Mouse (Mus musculus) kidney, embryonic 14.5 days (tissue): Measurements from ENCODE around the gene Pank1. TPM values are rescaled to one million over a fixed set of nuclear protein-coding genes. Genes with fewer than 3 reads are reported as not detected.

ENCODE experiments used
- ATAC-seq: fragments of 200-750 bp; cut with Nextera tagmentation; 2 replicates; pipeline ENCODE4 v1.8.0; 2017; ENCODE audit warnings: moderate number of reproducible peaks, mild to moderate bottlenecking, moderate TSS enrichment, moderate library complexity; ENCODE audit not compliant: low FRiP score, low TSS enrichment
- H3K27ac ChIP-seq: fragments of 300-500 bp; sonication (generic); 2 replicates; pipeline ENCODE4 v1.5.1; 2014; ENCODE audit warnings: low read depth, mild to moderate bottlenecking, low read length, moderate library complexity, mixed read lengths
- H3K27me3 ChIP-seq: fragments of 300-500 bp; sonication (generic); 2 replicates; pipeline ENCODE4 v1.6.1; 2014; ENCODE audit warnings: mild to moderate bottlenecking, low read length; ENCODE audit not compliant: control insufficient read depth, insufficient read depth
- H3K36me3 ChIP-seq: fragments of 300-500 bp; sonication (generic); 2 replicates; pipeline ENCODE4 v1.6.1; 2014; ENCODE audit warnings: low read length, mixed read lengths; ENCODE audit not compliant: control insufficient read depth, insufficient read depth
- H3K4me1 ChIP-seq: fragments of 300-500 bp; sonication (generic); 2 replicates; pipeline ENCODE4 v1.6.1; 2014; ENCODE audit warnings: low read length, mixed read lengths; ENCODE audit not compliant: control insufficient read depth, insufficient read depth
- H3K4me2 ChIP-seq: fragments of 300-500 bp; sonication (generic); replicated peaks from 2 replicates; pipeline ENCODE4 v1.6.1; 2014; ENCODE audit warnings: low read depth, mild to moderate bottlenecking, low read length
- H3K4me3 ChIP-seq: fragments of 300-500 bp; sonication (generic); 2 replicates; pipeline ENCODE4 v1.5.1; 2014; ENCODE audit warnings: mild to moderate bottlenecking, low read length
- H3K9ac ChIP-seq: fragments of 300-500 bp; sonication (generic); 2 replicates; pipeline ENCODE4 v1.6.1; 2014; ENCODE audit warnings: low read depth, mild to moderate bottlenecking, low read length, moderate library complexity
- H3K9me3 ChIP-seq: fragments of 300-500 bp; sonication (generic); 2 replicates; pipeline ENCODE4 v1.6.1; 2016; ENCODE audit warnings: low read length; ENCODE audit not compliant: control insufficient read depth
- WGBS: fragments of 180-500 bp; shearing (Covaris S2); extraction: QIAGEN DNeasy Blood & Tissue Kit; methylation state at CpG from one replicate; pipeline ENCODE4 v1.1.7; 2014; 5-methylcytosine and 5-hydroxymethylcytosine counted together
- polyA plus RNA-seq: library from polyadenylated mRNA; unstranded; fragments of >200 nt; fragmentation: Nextera tagmentation; extraction: Ambion mirVana; gene quantifications from 2 replicates; pipeline ENCODE4 v1.2.1, GENCODE M21; 2014

Pank1 gene
- polyA plus RNA-seq, 1 experiment from 2014 or later = 10.7 TPM

GRCm38 (mm10) chr19:34844760-34845159 lies 34.5 kb downstream of the Pank1 start:
- Histone ChIP-seq H3K4me3 (no peak overlapping the region), H3K9ac (no peak overlapping the region), H3K27ac (no peak overlapping the region), H3K9me3 (no peaks in the 10 kb centered on the region), H3K36me3 (peaks cover 9% of the 10 kb centered on the region; the same call in 1 of the 2 replicates), H3K4me1 (0 out of 2 replicates have a peak, but pooled peaks cover 4% of the 10 kb centered on the region), H3K4me2 (no peak overlapping the region), H3K27me3 (no peaks in the 10 kb centered on the region)
- ATAC-seq = no peak
- WGBS = 91% methylated on average over 5 of the region's 5 CpGs

DNA sequence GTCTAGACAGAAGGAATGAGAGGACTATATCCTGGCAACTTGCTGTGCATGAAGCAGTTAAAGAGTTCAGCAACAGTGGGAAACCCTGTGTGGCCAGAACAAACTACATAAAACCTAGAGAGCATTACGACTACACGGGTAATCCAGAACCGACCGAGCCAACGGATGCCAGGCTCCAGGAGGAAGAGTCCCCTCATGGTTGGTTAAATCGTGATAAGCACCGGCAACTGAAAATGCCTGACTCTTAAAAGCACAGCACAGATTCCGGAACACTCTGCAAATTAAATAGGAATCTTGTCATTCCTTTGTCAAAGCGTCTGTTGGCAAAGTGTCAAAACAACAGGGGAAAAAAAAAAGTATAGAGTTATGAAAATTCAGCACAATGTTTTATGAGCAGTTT lies 35.2 kb downstream of the Pank1 start:
- H3K4me2 ChIP-seq = no peak overlapping the region
- 82% methylated on average over 9 of the region's 9 CpGs for WGBS
- H3K36me3 ChIP-seq = peaks cover 11% of the 10 kb centered on the region; the same call in 1 of the 2 replicates
- no peak overlapping the region for H3K4me3 ChIP-seq
- ATAC-seq = no peak
- H3K27me3 ChIP-seq = no peaks in the 10 kb centered on the region
- no peak overlapping the region for H3K9ac ChIP-seq
- no peaks in the 10 kb centered on the region for H3K9me3 ChIP-seq
- H3K27ac ChIP-seq = no peak overlapping the region
- 0 out of 2 replicates have a peak, but pooled peaks cover 4% of the 10 kb centered on the region for H3K4me1 ChIP-seq

GRCm38 (mm10) chr19:34841719-34842506 lies 37.3 kb downstream of the Pank1 start:
- H3K4me3 ChIP-seq = no peak overlapping the region
- H3K27me3 ChIP-seq = no peaks in the 10 kb centered on the region
- peaks cover 11% of the 10 kb centered on the region; the same call in 1 of the 2 replicates for H3K36me3 ChIP-seq
- 46% methylated on average over 9 of the region's 9 CpGs for WGBS
- H3K4me1 ChIP-seq = 0 out of 2 replicates have a peak, but pooled peaks cover 4% of the 10 kb centered on the region
- H3K27ac ChIP-seq = no peak overlapping the region
- ATAC-seq = no peak
- H3K9me3 ChIP-seq = no peaks in the 10 kb centered on the region
- H3K9ac ChIP-seq = no peak overlapping the region
- no peak overlapping the region for H3K4me2 ChIP-seq

DNA sequence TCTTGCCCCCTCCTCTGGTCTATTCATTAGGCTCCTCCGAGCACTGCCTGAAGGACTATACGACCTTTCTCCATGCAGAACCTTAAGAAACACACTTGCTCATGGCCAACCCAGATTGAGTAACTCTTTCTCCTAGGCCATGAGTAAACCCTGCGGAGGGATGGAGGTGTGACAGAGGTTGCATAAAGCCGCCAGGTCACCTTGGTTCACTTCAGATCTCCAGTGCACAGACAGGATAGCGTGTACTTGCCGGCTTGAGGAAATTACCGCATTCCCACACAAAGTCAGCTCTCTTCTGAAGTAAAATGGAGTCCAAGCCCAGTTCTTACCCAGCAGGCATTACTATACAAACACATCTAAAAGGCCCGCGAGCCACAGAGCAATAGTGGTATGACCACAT lies 40.6 kb downstream of the Pank1 start:
- ATAC-seq = no peak
- Histone ChIP-seq H3K27ac (no peak overlapping the region), H3K36me3 (peaks cover 11% of the 10 kb centered on the region; the same call in 1 of the 2 replicates), H3K27me3 (no peaks in the 10 kb centered on the region), H3K4me2 (no peak overlapping the region), H3K9me3 (no peaks in the 10 kb centered on the region), H3K4me3 (no peak overlapping the region), H3K4me1 (0 out of 2 replicates have a peak, but pooled peaks cover 4% of the 10 kb centered on the region), H3K9ac (no peak overlapping the region)
- 95% methylated on average over 9 of the region's 9 CpGs for WGBS

- no peak for ATAC-seq
- H3K9ac ChIP-seq = no peak overlapping the region
- H3K4me3 ChIP-seq = no peak overlapping the region
- H3K4me2 ChIP-seq = no peak overlapping the region
- H3K27me3 ChIP-seq = no peaks in the 10 kb centered on the region
- no peaks in the 10 kb centered on the region for H3K36me3 ChIP-seq
- no peaks in the 10 kb centered on the region for H3K9me3 ChIP-seq
- H3K4me1 ChIP-seq = no peaks in the 10 kb centered on the region
- WGBS = 89% methylated on average over 4 of the region's 4 CpGs
- no peak overlapping the region for H3K27ac ChIP-seq
Observed at GRCm38 (mm10) chr19:34831702-34832101, 47.6 kb downstream of the Pank1 start.

DNA sequence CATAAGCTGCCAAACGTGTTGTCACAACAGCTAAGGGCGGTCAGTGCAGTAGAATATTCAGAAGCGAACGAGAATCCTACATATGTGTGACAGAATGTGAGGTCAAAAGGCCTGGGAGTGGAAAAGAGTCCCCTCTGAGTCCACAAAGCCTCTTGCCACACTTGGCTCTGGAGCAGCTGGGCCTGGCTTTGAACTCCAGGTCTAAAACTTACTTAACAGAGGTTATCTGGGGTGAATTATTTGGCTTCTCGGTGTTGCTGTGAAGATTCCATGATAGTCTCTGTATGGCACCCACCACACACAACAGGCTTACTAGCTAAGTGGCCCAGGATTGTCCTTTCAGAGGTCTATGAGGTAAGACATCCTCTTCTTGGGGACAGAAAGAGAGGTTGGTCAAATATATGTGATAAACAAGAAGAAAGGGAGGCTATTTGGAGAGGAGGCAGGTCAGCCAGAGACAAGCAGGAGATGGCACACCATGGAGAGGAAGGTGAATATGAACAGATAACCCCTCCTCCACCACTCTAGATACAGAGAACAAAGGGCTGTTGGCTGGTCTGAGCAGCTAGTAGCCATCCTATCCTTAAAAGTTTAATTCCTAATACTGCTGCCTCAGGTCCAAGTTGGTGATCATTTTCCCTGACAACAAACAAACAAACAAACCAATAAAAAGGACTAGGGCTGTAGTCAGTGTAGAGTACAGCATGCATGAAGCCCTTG lies 51.2 kb downstream of the Pank1 start:
- H3K9ac ChIP-seq = no peak overlapping the region
- H3K4me2 ChIP-seq = no peak overlapping the region
- H3K36me3 ChIP-seq = no peaks in the 10 kb centered on the region
- no peaks in the 10 kb centered on the region for H3K9me3 ChIP-seq
- 94% methylated on average over 5 of the region's 5 CpGs for WGBS
- no peak overlapping the region for H3K4me3 ChIP-seq
- no peak overlapping the region for H3K27ac ChIP-seq
- H3K4me1 ChIP-seq = no peaks in the 10 kb centered on the region
- H3K27me3 ChIP-seq = no peaks in the 10 kb centered on the region
- no peak for ATAC-seq

GRCm38 (mm10) chr19:34827444-34827843 lies 51.8 kb downstream of the Pank1 start:
- no peak for ATAC-seq
- H3K27me3 ChIP-seq = no peaks in the 10 kb centered on the region
- no peaks in the 10 kb centered on the region for H3K9me3 ChIP-seq
- H3K4me1 ChIP-seq = no peaks in the 10 kb centered on the region
- H3K4me2 ChIP-seq = no peak overlapping the region
- 90% methylated on average over 6 of the region's 6 CpGs for WGBS
- no peak overlapping the region for H3K9ac ChIP-seq
- no peak overlapping the region for H3K4me3 ChIP-seq
- H3K36me3 ChIP-seq = no peaks in the 10 kb centered on the region
- H3K27ac ChIP-seq = no peak overlapping the region

DNA sequence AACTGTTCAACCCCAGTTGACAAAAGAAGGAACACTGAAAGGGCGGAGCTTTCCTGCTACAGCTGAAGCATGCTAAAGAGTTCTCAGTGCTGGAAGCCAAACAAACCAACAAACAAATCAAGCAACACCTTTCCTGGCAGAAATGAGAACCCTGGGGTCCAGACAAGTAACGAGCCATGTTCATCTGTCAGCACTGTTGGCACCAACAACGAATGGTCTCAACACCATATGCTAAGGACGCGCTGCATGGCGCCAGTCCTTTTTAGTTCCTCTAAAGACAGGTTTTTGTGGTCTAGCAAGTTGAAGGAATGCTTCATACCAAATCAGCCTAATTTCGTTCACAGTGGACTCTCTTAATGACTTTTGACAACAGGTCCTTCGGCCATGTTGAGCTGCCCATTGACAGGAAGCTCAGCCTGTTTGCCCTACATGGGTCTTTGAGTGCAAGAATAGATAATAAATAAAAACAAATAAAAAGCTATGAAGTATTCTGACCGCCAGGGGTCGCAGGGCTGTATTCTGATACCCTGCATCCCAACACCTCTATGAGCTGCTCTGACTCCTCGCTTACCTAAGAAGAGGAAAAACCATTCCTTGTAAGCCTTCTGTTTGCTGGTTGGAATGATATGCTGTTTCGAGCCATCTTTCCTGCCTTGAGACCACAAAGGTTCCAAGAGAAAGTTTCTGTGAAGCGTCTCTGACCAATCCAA lies 53.2 kb downstream of the Pank1 start:
- Histone ChIP-seq H3K27me3 (no peaks in the 10 kb centered on the region), H3K9ac (no peak overlapping the region), H3K9me3 (no peaks in the 10 kb centered on the region), H3K4me2 (no peak overlapping the region), H3K36me3 (no peaks in the 10 kb centered on the region), H3K4me3 (no peak overlapping the region), H3K27ac (no peak overlapping the region), H3K4me1 (no peaks in the 10 kb centered on the region)
- 76% methylated on average over 13 of the region's 13 CpGs for WGBS
- peak; percentile 52; the same call in 1 of the 2 replicates for ATAC-seq
